Mouse (Mus musculus) retina, adult 2 months (tissue): Measurements from ENCODE around the gene D10Wsu102e.
"Not testable (repeated sequence)": the region's sequence is repeated elsewhere in the genome, so short reads cannot be mapped to it uniquely, and the experiment has no call there.

Experiments used
- DNase-seq: peaks from one replicate; pipeline ENCODE4 v3.0.0-alpha.2; 2012; ENCODE audit warnings: low read depth, low spot score

D10Wsu102e gene

DNA sequence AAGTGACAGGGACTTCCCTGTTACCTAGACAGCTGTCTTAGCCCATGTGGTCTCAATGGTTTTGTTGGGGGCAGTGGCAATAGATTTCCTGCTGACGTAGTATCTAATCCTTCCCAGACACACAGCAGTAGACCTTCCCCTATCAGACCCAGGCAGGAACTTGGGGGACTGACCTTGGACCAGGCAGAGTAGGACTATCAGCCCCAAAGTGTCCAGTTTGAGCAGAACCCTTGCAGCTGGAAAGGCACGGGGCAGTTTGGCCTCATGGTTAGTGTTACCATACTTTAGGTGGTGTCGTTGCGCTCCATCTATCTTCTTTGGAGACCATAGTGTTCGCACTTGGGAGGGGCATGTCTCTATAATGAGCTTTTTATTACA, 13.7 kb upstream of the D10Wsu102e start:
- DNase-seq: no peak

- DNase-seq: no peak
These were observed 12.5 kb upstream of the D10Wsu102e start for GRCm38 (mm10) chr10:83347494-83347893.

DNA sequence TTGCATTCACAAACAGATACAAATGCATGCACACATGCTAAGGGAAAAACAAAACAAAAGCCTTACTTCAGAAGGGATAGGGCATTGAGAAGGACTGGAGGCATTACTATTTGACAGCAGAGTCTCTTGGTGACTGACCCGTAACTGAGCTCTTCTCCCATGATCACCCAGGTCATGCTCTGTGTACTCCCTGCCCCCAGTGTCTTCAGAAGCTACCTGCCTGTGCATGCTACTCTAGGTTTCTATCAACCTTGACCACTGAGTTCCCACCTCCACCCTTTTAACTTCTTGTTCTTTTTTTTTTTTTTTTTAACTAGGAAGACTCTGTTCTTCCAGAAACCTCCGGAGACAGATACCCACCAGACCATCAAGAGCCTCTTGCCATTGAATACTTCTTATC, 9.3 kb upstream of the D10Wsu102e start:
- no peak for DNase-seq

DNA sequence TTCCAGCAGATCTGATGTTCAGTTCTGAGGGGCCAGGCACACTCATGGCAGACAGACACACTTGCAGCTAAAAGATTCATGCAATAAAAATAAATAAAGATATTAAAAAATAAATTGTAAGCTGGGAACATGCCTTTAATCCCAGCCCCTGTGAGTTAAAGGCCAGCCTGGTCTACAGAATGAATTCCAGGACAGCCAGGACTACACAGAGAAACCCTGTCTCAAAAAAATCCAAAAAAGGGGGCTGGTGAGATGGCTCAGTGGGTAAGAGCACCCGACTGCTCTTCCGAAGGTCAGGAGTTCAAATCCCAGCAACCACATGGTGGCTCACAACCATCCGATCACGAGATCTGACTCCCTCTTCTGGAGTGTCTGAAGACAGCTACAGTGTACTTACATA, 8.2 kb upstream of the D10Wsu102e start:
- not testable (repeated sequence) for DNase-seq

GRCm38 (mm10) chr10:83353680-83354332, 6.2 kb upstream of the D10Wsu102e start:
- DNase-seq: no peak

DNA sequence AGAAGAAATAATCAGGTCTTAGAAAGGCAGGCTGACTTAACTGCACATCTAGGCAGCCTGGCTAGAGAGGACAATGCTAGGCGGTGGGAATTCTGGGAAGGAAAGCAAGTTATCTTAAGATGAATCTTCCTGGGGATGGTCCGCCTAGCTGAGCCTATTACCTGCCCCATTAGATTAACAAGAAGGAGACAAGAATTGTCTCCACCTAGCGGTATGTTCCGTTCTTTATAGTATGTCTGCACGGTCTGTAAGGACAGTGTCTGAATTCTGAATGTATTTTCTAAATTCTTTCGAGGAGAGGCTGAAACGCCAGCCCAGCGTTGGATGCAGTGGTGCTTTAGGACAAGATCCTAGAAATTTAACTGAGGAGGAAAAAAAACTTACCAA, 5.7 kb upstream of the D10Wsu102e start:
- DNase-seq: no peak

- DNase-seq: no peak
These were observed 3.6 kb upstream of the D10Wsu102e start for GRCm38 (mm10) chr10:83356416-83356815.

DNA sequence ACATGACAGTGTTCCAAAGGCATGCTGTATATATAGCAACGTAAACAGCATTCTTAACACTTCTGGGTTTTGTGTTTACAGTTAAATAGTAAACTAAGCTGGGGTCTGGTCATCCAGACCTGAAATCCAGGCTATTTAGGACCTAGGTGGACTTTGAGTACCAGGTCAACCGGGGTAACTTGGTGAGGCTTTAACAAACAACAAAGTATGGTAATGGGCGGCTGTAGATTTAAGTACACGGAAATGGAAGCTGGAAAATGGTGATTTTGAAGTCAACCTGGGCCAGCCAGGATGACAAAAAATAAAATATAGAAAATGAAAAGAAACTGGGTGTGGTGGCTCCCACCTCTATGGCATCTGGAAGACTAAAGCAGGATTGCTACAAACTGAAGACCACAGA, 570 bp upstream of the D10Wsu102e start:
- no peak for DNase-seq

GRCm38 (mm10) chr10:83360356-83360755, 335 bp downstream of the D10Wsu102e start:
- no peak for DNase-seq

DNA sequence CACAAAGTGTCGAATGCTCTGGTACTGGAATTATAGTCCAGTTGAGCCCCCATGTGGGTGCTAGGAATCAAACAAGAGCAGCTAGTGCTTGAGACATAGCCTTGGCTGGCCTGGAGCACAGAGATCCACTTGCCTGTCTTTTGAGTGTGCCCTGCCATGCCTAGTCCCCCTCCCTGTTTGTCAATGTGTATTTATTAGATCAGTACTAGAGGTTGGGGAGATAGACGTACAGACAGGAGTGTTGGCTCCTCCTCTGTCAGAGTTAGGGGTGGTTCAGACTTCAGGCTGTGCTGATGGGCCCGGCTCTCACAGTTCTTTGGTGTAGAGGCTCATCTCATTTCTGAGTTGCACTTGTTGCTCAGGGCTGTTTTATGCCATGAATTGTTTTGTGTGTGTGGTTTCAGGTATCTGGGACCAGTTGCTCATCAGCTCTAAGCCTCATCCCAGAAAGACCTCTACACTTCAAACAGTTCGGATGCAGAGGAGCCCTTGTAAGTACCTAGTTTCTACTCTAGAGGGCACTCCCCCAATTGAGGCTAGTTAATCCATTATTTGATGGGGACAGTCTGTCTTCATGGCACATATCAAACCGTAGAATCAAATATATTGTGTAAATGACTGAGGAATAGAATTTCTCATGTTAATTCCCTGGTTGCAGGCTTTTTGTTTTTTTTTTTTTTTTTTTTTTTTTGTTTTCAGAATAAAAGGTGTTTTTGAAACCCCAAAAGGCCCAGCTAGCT, 1.8 kb downstream of the D10Wsu102e start:
- no peak for DNase-seq

DNA sequence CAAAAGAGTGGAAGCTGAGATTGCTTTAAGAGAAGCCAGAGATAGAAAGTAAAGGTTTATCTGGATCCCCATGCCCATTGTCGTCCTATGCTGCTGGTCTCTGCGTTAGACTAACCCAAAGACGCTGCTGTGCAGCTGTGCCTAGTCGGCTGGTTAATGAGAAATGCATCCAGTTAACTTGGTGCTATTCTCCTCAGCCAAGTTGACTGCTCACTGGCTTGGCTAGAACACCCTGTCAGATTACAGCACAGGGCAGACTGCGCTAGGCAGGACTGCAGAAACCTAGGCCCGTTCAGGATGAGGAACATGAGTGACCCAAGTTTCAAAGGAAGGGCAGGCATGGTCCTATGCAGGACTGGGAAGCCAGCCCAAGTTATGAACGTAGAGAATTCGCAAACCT, 3.4 kb downstream of the D10Wsu102e start:
- DNase-seq: no peak

- DNase-seq: no peak
These were observed 8.9 kb downstream of the D10Wsu102e start for GRCm38 (mm10) chr10:83368918-83369317.

GRCm38 (mm10) chr10:83374045-83374656, 14.1 kb downstream of the D10Wsu102e start:
- no peak for DNase-seq

GRCm38 (mm10) chr10:83375458-83375857, 15.4 kb downstream of the D10Wsu102e start:
- not testable (repeated sequence) for DNase-seq

DNA sequence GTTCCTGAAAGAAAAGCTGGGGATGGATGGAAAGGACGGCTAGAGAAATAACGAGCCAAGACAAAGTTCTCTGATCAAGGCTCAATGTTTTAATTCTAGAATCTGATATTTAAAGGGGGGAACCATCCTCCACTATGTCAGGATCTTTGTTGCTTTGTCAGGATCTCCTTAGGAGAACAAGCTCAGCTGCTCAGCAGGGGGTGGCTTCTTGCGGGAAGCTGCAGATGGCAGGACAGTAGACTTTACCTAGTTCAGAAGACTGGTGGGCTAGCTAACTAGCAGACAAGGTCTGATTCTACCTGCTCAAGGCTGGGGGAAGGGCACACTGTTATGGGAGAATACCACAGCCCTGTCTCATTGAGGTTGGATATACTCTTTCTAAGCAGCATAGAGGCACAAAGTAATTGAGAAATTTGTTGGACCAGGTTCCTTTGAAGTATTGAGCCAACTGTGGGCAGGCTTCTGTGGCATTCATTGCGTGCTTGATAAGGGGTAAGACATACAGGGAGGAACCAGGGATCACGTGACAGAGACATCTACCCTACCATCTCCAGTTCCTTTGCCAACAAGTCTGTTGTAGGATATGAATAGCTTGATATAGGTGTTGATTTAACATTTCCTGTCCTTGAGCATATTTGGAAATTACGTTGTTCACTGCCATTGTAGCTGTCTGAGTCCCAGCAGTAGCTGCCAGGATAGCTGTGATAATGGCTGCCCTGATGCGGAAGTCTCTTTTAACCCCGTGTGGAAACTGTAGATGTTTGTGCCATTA, 17.1 kb downstream of the D10Wsu102e start:
- no peak for DNase-seq

DNA sequence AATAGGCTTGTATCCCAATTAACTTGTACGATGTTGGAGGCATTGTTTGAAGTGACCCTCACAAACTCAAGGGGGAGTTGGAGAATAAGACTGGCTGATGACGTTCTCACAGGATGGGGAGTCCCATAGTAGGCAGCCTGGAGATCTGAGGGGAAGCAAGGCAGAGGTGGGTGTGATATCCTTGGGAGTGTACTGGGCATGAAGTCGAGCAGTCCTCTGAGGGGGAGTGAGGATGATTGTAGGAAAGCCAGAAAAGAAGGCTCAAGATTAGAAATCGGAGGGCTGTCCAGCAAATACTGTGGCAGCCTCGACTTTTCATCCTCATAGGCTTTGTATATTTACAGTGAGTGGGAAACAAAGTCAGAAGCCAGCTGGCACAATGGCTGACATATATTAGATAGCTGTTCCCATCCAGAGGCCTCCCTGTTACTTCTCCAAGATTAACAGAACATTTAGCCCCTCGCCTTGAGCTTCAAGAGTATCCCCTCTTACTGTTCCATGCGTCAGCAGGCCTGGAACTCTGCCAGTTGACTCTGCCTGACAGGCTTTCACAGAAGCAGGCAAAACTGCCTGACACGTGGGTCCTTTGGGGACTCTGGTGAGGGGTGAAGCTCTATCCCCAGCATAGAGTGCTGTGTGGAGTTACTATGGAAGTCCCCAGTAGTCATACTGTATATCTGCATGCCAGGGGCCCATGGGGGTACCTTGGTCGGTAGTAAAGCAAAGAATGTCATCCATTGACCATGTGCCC, 18.2 kb downstream of the D10Wsu102e start:
- DNase-seq: no peak

DNA sequence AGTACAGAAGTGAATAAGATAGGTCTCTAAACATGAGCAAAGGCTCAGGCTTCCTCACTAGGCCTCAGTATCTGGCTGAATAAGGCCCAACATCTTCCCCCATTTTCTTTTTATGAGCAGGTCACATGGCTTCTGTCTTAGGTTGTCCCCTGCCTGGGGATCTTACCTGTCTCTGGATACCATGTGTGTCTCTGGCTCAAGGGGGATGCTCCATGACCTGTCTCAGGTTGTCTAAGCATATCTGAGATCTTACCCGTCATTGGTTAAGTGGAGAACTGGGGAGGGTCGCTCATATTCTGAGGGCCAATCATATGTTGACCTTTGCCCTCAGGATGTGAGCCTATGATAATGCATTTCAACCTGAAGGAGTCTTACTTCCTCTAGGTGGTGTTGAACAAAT, 20.5 kb downstream of the D10Wsu102e start:
- no peak for DNase-seq

GRCm38 (mm10) chr10:83382528-83382927, 22.5 kb downstream of the D10Wsu102e start:
- DNase-seq: no peak

DNA sequence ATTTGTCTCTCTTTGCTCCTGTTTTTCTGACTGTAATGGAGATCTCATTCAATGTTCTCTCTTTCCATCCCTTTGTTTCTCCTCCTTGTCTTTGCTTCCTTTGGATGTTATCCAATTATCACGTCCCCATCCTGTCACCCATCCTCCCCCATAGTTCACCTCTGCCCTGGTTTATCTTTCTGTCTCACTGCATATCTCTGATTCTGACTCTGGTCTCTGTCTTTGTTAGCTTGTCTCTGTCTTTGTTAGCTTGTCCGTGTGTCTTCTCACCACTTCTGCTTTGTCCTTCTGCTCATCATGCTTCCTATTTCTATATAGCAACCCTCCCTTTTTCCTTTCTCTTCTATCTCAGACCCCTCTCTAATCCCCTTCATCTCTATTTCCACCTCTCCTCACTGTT, 23.0 kb downstream of the D10Wsu102e start:
- no peak for DNase-seq

GRCm38 (mm10) chr10:83383863-83384262, 23.8 kb downstream of the D10Wsu102e start:
- DNase-seq: no peak

GRCm38 (mm10) chr10:83384456-83385215, 24.6 kb downstream of the D10Wsu102e start:
- DNase-seq: no peak
